7 mouse cellular contexts compared by ENCODE assay signal in the genomic region with DNA sequence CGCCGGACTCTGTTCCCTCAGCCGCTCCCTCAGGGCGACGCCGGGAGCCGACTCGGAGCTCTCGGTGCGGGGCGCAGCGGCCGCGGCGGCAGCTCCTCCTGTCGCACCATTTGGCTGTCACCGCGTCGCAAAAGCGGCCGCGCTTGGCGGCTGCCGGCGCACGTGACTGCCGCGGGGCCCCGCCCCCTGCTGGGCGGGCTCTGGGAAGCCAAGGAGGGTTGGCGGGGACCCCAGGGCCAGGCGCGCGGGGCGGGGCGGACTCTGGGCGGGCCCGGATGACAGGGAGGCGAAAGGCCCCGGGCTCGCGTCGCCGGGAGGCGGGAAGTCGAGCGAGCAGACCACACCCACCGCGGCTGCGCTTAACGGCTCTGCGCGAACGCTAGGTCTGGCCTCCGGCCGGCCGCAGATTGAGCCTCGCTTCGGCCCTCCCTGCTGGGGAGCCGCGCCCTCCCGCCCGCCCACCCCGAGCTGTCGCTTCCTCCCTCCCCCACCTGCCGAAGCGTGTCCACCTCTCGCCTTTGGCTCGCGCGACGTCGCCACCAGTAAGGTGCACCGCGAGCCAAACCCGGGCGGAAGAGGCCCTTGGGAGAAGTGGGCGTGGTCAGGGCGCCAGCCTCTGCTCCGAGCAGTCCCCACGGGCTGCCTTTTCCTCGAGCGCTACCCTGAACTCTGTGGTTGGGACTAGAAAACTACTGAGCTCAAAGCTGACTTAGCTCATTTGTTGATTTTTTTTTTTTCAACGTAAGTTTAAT. TPM values are rescaled to one million over a fixed set of nuclear protein-coding genes. Genes with fewer than 3 reads are reported as not detected.
DNase-seq lines count a peak whose midpoint lies in the region; ATAC-seq lines count a peak whose summit lies in the region.

A gene (minus strand): TSS at position 133 of the 752 bp plus-strand sequence.

- H3K4me3 ChIP-seq in embryonic facial prominence, embryonic 12.5 days, result peak within 1 kb of the TSS; percentile 100
- peak within 1 kb of the TSS; percentile 98 for H3K4me3 ChIP-seq in limb, embryonic 11.5 days (ENCODE audit: low read depth, low read length)
- peak within 1 kb of the TSS; percentile 98 for H3K4me3 ChIP-seq in midbrain, embryonic 14.5 days (replicated peaks; ENCODE audit: low read depth, low read length)

- H3K4me1 ChIP-seq in embryonic facial prominence, embryonic 12.5 days, result peaks cover 6% of the 10 kb centered on the region; the same call in 1 of the 2 replicates
- H3K4me1 ChIP-seq in limb, embryonic 11.5 days (ENCODE audit: control insufficient read depth, insufficient read depth, low read length), result no peaks in the 10 kb centered on the region
- H3K4me1 ChIP-seq in midbrain, embryonic 14.5 days (ENCODE audit: control insufficient read depth, insufficient read depth, low read length), result peaks cover 5% of the 10 kb centered on the region; the same call in 1 of the 2 replicates

- H3K36me3 ChIP-seq in embryonic facial prominence, embryonic 12.5 days, result no peaks in the 10 kb centered on the region
- no peaks in the 10 kb centered on the region for H3K36me3 ChIP-seq in limb, embryonic 11.5 days (ENCODE audit: control insufficient read depth, insufficient read depth, low read length)
- H3K36me3 ChIP-seq in midbrain, embryonic 14.5 days (ENCODE audit: control insufficient read depth, insufficient read depth, low read length), result no peaks in the 10 kb centered on the region

- H3K27ac ChIP-seq in embryonic facial prominence, embryonic 12.5 days, result peak within 1 kb of the TSS; percentile 97
- peak within 1 kb of the TSS; percentile 92 for H3K27ac ChIP-seq in limb, embryonic 11.5 days (replicated peaks; ENCODE audit: low read depth, low read length)
- H3K27ac ChIP-seq in midbrain, embryonic 14.5 days (replicated peaks; ENCODE audit: low read depth, low read length), result peak within 1 kb of the TSS; percentile 94

- DNase-seq in adrenal gland, postnatal 25 days, result peak; percentile 99
- peak; percentile 100 for DNase-seq in heart, adult 11 months
- DNase-seq in kidney, adult 18-20 months, result peak; percentile 99
- peak; percentile 98 for DNase-seq in limb, embryonic 11.5 days (ENCODE audit: low spot score)
- peak; percentile 100 for DNase-seq in midbrain, embryonic 14.5 days
- DNase-seq in spleen, adult 18-20 months, result peak; percentile 99

- no peaks in the 10 kb centered on the region for H3K9me3 ChIP-seq in embryonic facial prominence, embryonic 12.5 days
- H3K9me3 ChIP-seq in limb, embryonic 11.5 days (ENCODE audit: control insufficient read depth, low read length), result no peaks in the 10 kb centered on the region
- H3K9me3 ChIP-seq in midbrain, embryonic 14.5 days (ENCODE audit: control insufficient read depth, low read length), result no peaks in the 10 kb centered on the region

- no peaks in the 10 kb centered on the region for H3K27me3 ChIP-seq in embryonic facial prominence, embryonic 12.5 days
- H3K27me3 ChIP-seq in limb, embryonic 11.5 days (ENCODE audit: control insufficient read depth, insufficient read depth, low read length), result no peaks in the 10 kb centered on the region
- H3K27me3 ChIP-seq in midbrain, embryonic 14.5 days (ENCODE audit: control insufficient read depth, insufficient read depth, low read length), result no peaks in the 10 kb centered on the region

- 1% methylated on average over 69 of the region's 84 CpGs for WGBS in embryonic facial prominence, embryonic 12.5 days
- under 1% methylated on average over 62 of the region's 84 CpGs for WGBS in limb, embryonic 11.5 days
- WGBS in midbrain, embryonic 14.5 days, result under 1% methylated on average over 75 of the region's 84 CpGs

- H3K9ac ChIP-seq in embryonic facial prominence, embryonic 12.5 days, result peak within 1 kb of the TSS; percentile 97
- peak within 1 kb of the TSS; percentile 95 for H3K9ac ChIP-seq in limb, embryonic 11.5 days (ENCODE audit: low read length)
- peak within 1 kb of the TSS; percentile 94 for H3K9ac ChIP-seq in midbrain, embryonic 14.5 days (replicated peaks; ENCODE audit: low read length)

- ATAC-seq in embryonic facial prominence, embryonic 12.5 days (ENCODE audit: insufficient number of reproducible peaks, insufficient read depth, low FRiP score, low TSS enrichment), result peak; percentile 99
- peak; percentile 99 for ATAC-seq in limb, embryonic 11.5 days (ENCODE audit: insufficient number of reproducible peaks, low FRiP score, low TSS enrichment, low read depth)
- peak; percentile 99 for ATAC-seq in midbrain, embryonic 14.5 days (ENCODE audit: low FRiP score, low TSS enrichment)

- peak within 1 kb of the TSS; percentile 56 for H3K4me2 ChIP-seq in embryonic facial prominence, embryonic 12.5 days (replicated peaks)
- H3K4me2 ChIP-seq in limb, embryonic 11.5 days (ENCODE audit: low read depth, severe bottlenecking), result peak within 1 kb of the TSS; percentile 52
- peak within 1 kb of the TSS; percentile 59 for H3K4me2 ChIP-seq in midbrain, embryonic 14.5 days (ENCODE audit: low read length)

RNA-seq across cellular contexts. Expression of the gene that starts here (rescaled TPM):
- 73.8 and 79.5 TPM in 2 replicates for total RNA-seq in adrenal gland, postnatal 25 days (2021)
- polyA plus RNA-seq in embryonic facial prominence, embryonic 12.5 days (2016; fragmentation: Nextera tagmentation; extraction: Ambion mirVana), result 62.4 and 64.0 TPM in 2 replicates
- 52.8 and 54.5 TPM in 2 replicates for polyA plus RNA-seq in limb, embryonic 11.5 days (2014; fragmentation: Nextera tagmentation; extraction: Ambion mirVana)
- 24.7 and 30.9 TPM in 2 replicates for polyA plus RNA-seq in midbrain, embryonic 14.5 days (2014; fragmentation: Nextera tagmentation; extraction: Ambion mirVana)

Comparison
In these comparisons a context has a peak if more than half of its experiments do, and no peak if none do; other contexts are left out.
1. Peak in every context shown above with its lines: DNase-seq, ATAC-seq, H3K4me3 ChIP-seq and H3K27ac ChIP-seq.